Mouse (Mus musculus) midbrain, embryonic 15.5 days (tissue): ENCODE results near the gene Tnp2. TPM values are rescaled to one million over a fixed set of nuclear protein-coding genes. Genes with fewer than 3 reads are reported as not detected.
"Not testable (repeated sequence)": the region's sequence is repeated elsewhere in the genome, so short reads cannot be mapped to it uniquely, and the experiment has no call there.

Experiments
- ATAC-seq: fragments of 200-750 bp; cut with Nextera tagmentation; replicated peaks from 2 replicates; pipeline ENCODE4 v1.8.0; 2017; ENCODE audit warnings: moderate TSS enrichment
- H3K27ac ChIP-seq: fragments of 300-500 bp; sonication (generic); 2 replicates; pipeline ENCODE4 v1.5.1; 2015; ENCODE audit warnings: mild to moderate bottlenecking, inconsistent platforms
- H3K27me3 ChIP-seq: fragments of 300-500 bp; sonication (generic); replicated peaks from 2 replicates; pipeline ENCODE4 v1.6.1; 2015; ENCODE audit warnings: inconsistent platforms
- H3K36me3 ChIP-seq: fragments of 300-500 bp; sonication (generic); replicated peaks from 2 replicates; pipeline ENCODE4 v1.6.1; 2015; ENCODE audit warnings: inconsistent platforms
- H3K4me1 ChIP-seq: fragments of 300-500 bp; sonication (generic); 2 replicates; pipeline ENCODE4 v1.6.1; 2015; ENCODE audit warnings: inconsistent platforms
- H3K4me2 ChIP-seq: fragments of 300-500 bp; sonication (generic); 2 replicates; pipeline ENCODE4 v1.6.1; 2015; ENCODE audit warnings: inconsistent platforms, mild to moderate bottlenecking, moderate library complexity
- H3K4me3 ChIP-seq: fragments of 300-500 bp; sonication (generic); 2 replicates; pipeline ENCODE4 v1.5.1; 2015; ENCODE audit warnings: mild to moderate bottlenecking, inconsistent platforms
- H3K9ac ChIP-seq: fragments of 300-500 bp; sonication (generic); 2 replicates; pipeline ENCODE4 v1.6.1; 2015; ENCODE audit warnings: mild to moderate bottlenecking, inconsistent platforms
- H3K9me3 ChIP-seq: fragments of 300-500 bp; sonication (generic); 2 replicates; pipeline ENCODE4 v1.6.1; 2016; ENCODE audit warnings: inconsistent platforms
- WGBS: fragments of 180-500 bp; shearing (Covaris S2); methylation state at CpG from one replicate; pipeline ENCODE4 v1.1.7; 2015; ENCODE audit warnings: mixed read lengths; 5-methylcytosine and 5-hydroxymethylcytosine counted together
- polyA plus RNA-seq: library from polyadenylated mRNA; unstranded; fragments of >200 nt; fragmentation: Nextera tagmentation; extraction: Ambion mirVana; gene quantifications from 2 replicates; pipeline ENCODE4 v1.2.1, GENCODE M21; 2015

The Tnp2 gene
- polyA plus RNA-seq, 1 experiment from 2014 or later: not detected

DNA sequence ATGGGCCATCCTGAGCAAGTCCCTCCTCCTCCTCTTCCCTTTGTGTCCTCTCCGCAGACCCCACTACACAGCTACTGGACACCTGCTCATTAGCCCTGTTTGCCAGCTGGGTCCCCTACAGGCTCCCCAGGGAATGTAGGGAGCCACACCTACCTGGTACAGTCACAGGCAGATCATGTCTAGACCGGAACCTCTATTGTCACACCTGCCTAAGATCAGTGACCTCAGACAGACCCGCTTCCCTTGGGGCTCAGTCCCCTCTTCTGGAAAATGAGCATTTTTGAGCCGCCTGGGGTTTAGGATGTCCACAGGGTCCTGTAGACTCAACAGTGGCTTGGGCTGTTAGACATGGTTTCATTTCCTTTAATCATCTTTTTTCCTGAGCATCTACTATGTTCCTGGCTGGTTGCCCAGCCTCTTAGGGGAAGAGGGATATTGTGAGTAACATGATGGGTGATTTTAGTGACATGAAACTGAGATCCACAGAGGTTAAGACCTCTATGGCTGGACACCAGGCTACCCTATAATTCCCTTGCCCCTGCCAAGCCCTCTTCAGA is 30.2 kb upstream of the Tnp2 start:
- H3K9me3 ChIP-seq: no peaks in the 10 kb centered on the region
- H3K9ac ChIP-seq: no peak overlapping the region
- H3K4me2 ChIP-seq: no peak overlapping the region
- H3K4me3 ChIP-seq: no peak overlapping the region
- no peaks in the 10 kb centered on the region for H3K27me3 ChIP-seq
- no peak for ATAC-seq
- H3K36me3 ChIP-seq: no peaks in the 10 kb centered on the region
- no peak overlapping the region for H3K27ac ChIP-seq
- no peaks in the 10 kb centered on the region for H3K4me1 ChIP-seq
- WGBS: 90% methylated on average over 4 of the region's 4 CpGs

DNA sequence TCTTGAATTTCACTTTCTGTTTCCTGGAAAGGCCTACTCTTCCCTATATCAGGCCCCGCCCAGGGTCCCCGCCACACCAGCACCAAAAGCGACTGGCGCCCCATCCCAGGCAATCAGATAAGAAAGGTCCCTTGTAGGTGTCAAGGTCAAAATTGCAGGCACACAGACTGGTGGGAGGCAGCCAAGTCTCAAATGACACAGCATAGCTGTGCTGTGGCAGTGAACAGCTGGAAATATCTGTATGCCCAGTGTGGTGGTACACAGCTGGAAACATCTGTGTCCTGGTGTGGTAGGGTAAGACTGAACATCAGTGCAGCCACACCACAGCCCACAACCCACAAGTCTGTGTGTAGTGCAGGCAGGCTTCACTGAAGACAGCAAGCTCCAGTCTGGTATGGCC is 26.4 kb upstream of the Tnp2 start:
- Histone ChIP-seq H3K36me3 (no peaks in the 10 kb centered on the region), H3K4me1 (no peaks in the 10 kb centered on the region), H3K4me2 (no peak overlapping the region), H3K27ac (no peak overlapping the region), H3K9me3 (no peaks in the 10 kb centered on the region), H3K9ac (no peak overlapping the region), H3K27me3 (no peaks in the 10 kb centered on the region), H3K4me3 (no peak overlapping the region)
- WGBS: 89% methylated on average over 4 of the region's 4 CpGs
- ATAC-seq: no peak

DNA sequence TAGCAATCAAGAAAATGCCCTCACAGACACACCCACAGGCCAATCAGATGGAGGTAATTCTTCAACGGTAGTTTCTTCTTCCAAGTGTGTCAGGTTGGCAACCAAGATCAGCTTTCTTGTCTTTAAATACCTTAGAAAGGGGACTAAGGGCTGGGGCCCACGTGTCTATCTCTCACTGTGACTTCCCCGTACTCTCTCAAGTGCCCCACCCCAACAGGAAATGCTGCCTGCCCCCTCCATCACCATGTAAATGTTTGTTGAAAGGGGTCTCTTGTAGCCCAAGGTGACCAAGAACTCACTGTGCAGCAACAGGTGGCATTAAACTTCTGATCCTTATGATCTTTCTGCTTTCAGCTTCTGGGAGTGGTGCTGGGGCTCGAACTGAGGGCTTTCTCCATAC is 25.3 kb upstream of the Tnp2 start:
- Histone ChIP-seq H3K4me3 (no peak overlapping the region), H3K9me3 (no peaks in the 10 kb centered on the region), H3K36me3 (no peaks in the 10 kb centered on the region), H3K27me3 (no peaks in the 10 kb centered on the region), H3K9ac (no peak overlapping the region), H3K4me1 (no peaks in the 10 kb centered on the region), H3K4me2 (no peak overlapping the region), H3K27ac (no peak overlapping the region)
- WGBS: 77% methylated on average over 4 of the region's 4 CpGs
- no peak for ATAC-seq

DNA sequence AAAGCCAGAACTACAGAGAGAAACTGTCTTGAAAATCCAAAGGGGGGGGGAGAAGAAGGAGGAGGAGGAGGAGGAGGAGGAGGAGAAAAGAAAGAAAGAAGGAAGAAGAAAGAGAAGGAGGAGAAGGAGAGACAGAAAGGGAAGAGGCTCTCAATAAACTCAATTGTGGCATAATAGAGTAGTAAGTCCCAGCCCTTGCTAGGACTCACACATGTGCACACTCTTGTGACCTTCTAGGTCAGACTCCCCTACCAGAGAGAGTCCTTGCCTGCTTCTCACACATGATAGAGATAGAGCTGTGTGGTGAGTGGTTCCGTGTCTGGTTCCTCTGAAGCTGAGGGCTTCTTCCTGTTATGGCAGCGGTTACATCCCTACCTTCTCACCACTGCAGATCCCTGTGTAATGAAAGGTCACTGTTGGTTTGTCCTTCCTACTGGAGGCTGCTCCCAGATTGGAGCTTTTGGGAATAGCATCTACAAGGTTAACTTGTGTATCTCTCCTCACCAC is 24.5 kb upstream of the Tnp2 start, which contains the start of gene Gm11172:
Gm11172 (plus strand) TSS at position 51 of the 507 bp plus-strand sequence.
- Histone ChIP-seq H3K9ac (no peak within 1 kb of the TSS), H3K27ac (no peak within 1 kb of the TSS)
- WGBS: 91% methylated on average over 2 of the region's 2 CpGs

DNA sequence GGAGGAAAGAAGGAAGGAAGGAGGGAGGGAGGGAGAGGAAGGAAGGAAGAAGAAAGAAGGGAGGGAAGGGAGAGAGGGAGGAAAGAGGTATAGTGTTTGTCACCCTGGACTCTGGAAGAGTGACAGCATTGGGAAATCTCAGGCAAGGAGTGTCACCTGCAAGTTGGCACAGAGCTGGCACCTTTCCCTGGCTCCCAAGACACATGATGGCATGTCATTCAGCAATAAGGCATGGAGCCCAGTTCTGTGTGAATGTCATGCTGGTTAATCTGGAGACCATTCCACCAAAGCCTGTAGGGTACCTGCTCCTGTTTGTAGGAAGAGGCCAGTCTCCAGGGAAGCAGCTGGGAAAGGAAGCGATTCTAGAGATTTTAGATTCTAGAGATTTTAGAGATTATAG is 21.9 kb upstream of the Tnp2 start:
- H3K4me2 ChIP-seq: no peak overlapping the region
- no peaks in the 10 kb centered on the region for H3K4me1 ChIP-seq
- H3K4me3 ChIP-seq: no peak overlapping the region
- ATAC-seq: no peak
- no peaks in the 10 kb centered on the region for H3K36me3 ChIP-seq
- H3K27me3 ChIP-seq: no peaks in the 10 kb centered on the region
- no peaks in the 10 kb centered on the region for H3K9me3 ChIP-seq
- no peak overlapping the region for H3K27ac ChIP-seq
- WGBS: 100% methylated on average over 1 of the region's 1 CpGs
- no peak overlapping the region for H3K9ac ChIP-seq

More for the DNA sequence above, 24.5 kb upstream of the Tnp2 start, which contains the start of gene Gm11172:
- no peaks in the 10 kb centered on the region for H3K9me3 ChIP-seq
- ATAC-seq: no peak
- no peaks in the 10 kb centered on the region for H3K4me1 ChIP-seq
- H3K36me3 ChIP-seq: no peaks in the 10 kb centered on the region
- no peaks in the 10 kb centered on the region for H3K27me3 ChIP-seq
- H3K4me2 ChIP-seq: no peak within 1 kb of the TSS
- no peak within 1 kb of the TSS for H3K4me3 ChIP-seq

DNA sequence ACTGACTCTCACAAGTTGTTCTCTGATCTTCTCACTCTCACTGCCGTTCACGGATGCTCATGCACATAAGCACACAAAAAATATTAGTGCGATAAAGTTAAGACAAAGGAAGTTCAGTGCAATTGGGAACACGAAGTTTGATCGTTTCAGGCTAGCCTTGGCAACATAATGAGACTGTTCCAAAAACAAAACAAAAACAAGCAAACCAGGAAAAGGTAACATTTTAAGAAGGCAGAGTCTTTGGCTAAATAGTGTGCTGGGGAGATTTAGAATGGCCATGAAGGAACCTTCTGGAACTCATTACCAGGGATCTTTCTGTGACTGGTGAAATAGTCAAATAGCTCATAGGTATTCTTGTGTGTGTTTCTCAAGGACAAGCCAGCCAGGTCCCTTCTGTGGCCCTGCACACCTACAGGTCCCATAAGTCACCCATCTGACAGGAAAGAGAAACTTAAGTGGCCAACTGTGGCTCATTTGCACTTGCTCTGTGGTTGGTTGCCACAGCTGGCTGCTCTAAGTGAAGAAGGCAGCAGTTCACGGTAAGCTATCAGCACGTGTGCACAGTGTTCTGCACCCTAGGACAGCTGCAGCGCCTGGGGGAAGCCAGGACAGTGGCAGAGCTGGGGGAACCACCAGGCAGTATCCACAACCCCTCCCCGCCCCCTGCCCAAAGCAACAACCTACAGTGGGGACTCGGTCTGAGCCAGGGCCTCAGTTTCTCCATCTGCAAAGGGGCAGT is 17.5 kb upstream of the Tnp2 start, which contains the start of gene Prm1:
Prm1 (minus strand) TSS at position 51 of the 739 bp plus-strand sequence.
- no peak within 1 kb of the TSS for H3K9ac ChIP-seq
- ATAC-seq: no peak
- H3K4me2 ChIP-seq: no peak within 1 kb of the TSS
- no peaks in the 10 kb centered on the region for H3K27me3 ChIP-seq
- H3K36me3 ChIP-seq: no peaks in the 10 kb centered on the region
- no peaks in the 10 kb centered on the region for H3K9me3 ChIP-seq
- no peak within 1 kb of the TSS for H3K4me3 ChIP-seq
- no peaks in the 10 kb centered on the region for H3K4me1 ChIP-seq
- WGBS: 84% methylated on average over 10 of the region's 10 CpGs
- H3K27ac ChIP-seq: no peak within 1 kb of the TSS

DNA sequence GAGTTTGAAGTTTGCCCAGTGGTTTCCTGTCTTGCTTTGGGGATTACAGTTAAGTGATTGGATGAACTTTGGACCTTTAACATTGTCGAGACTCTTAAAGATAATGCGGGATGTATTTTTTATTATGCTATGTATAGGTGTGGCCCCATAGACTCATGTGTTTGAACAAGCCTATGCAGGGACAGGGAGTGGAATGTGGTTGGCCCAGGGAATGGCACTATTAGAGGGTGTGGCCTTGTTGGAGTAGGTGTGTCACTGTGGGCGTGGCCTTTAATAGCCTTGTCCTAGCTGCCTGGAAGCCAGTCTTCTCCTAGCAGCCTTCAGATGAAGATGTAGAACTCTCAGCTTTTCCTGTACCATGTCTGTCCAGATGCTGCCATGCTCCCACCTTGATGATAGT is 14.0 kb upstream of the Tnp2 start:
- not testable (repeated sequence) for H3K4me3 ChIP-seq, ATAC-seq, H3K9ac ChIP-seq, H3K4me2 ChIP-seq, H3K9me3 ChIP-seq, H3K27ac ChIP-seq, H3K27me3 ChIP-seq, H3K4me1 ChIP-seq, H3K36me3 ChIP-seq
- WGBS: 88% methylated on average over 3 of the region's 3 CpGs

DNA sequence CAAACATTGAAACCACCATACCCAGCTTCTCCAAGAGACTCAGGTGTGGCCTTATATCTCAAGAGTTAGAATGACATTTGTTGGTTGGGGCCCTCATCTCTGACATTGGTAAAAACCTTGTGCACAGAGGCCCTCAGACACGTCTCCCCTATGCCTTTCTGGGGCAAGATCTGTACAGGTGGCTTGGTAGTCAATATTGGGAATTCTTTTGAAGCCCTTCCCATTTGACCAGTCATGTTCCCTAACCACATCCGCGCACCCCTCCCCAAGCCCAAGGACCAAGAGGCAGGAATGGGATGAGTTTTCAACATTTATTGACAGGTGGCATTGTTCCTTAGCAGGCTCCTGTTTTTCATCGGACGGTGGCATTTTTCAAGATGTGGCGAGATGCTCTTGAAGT is 7.6 kb upstream of the Tnp2 start, which contains the start of gene Prm2:
Prm2 (minus strand) TSS at position 101 of the 400 bp plus-strand sequence.
- no peak for ATAC-seq
- WGBS: 85% methylated on average over 6 of the region's 6 CpGs
- no peaks in the 10 kb centered on the region for H3K4me1 ChIP-seq
- H3K9me3 ChIP-seq: no peaks in the 10 kb centered on the region
- H3K9ac ChIP-seq: no peak within 1 kb of the TSS
- no peak within 1 kb of the TSS for H3K4me3 ChIP-seq
- no peaks in the 10 kb centered on the region for H3K36me3 ChIP-seq
- no peaks in the 10 kb centered on the region for H3K27me3 ChIP-seq
- no peak within 1 kb of the TSS for H3K27ac ChIP-seq
- H3K4me2 ChIP-seq: no peak within 1 kb of the TSS

DNA sequence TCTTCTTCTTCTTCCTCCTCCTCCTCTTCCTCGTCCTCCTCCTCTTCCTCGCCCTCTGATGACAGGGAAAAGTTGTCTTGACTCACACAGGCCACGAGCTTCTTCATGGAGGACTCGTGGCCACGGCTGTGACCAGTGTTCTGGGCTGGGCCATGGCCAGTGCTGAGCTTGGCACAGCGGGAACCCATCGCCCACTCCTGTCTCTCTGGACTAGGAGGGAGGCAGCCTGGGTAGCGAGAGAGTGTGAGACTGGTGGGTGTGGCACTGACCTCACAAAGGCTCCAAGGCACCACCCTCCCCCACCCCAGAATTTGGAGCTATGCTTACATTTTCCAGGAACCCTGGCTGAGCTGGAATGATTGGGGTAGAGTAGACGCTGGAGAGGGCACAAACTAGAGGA is 2.2 kb upstream of the Tnp2 start, which contains the start of gene Prm3:
Prm3 (minus strand) TSS at position 213 of the 400 bp plus-strand sequence.
- Histone ChIP-seq H3K27me3 (no peaks in the 10 kb centered on the region), H3K27ac (no peak within 1 kb of the TSS), H3K9ac (no peak within 1 kb of the TSS), H3K9me3 (no peaks in the 10 kb centered on the region), H3K36me3 (no peaks in the 10 kb centered on the region), H3K4me2 (no peak within 1 kb of the TSS), H3K4me3 (no peak within 1 kb of the TSS), H3K4me1 (peaks cover 9% of the 10 kb centered on the region)
- 83% methylated on average over 9 of the region's 9 CpGs for WGBS
- ATAC-seq: no peak

DNA sequence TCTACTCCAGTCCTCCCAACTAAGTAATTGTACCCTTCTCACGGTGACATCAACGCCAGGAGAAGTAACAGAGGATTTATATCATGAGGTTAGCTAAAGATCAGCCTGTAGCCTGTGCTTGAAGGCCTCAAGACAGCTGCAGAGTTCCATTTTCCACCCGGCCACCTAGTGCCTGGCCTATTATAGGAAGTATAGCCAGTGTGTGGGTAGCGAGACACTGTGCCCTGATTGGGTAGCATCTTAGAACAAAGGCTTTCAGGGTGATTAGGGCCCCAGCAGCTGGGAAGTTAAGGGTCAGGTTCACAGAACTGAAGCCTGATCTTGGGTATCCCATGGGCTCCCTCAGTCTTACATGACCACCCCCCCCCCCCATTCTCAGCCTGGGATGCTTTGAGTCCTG is 406 bp upstream of the Tnp2 start:
- Histone ChIP-seq H3K9ac (no peak overlapping the region), H3K27me3 (no peaks in the 10 kb centered on the region), H3K36me3 (no peaks in the 10 kb centered on the region), H3K4me2 (no peak overlapping the region), H3K4me1 (peaks cover 19% of the 10 kb centered on the region), H3K9me3 (no peaks in the 10 kb centered on the region), H3K4me3 (no peak overlapping the region), H3K27ac (no peak overlapping the region)
- no peak for ATAC-seq
- WGBS: 64% methylated on average over 4 of the region's 4 CpGs

DNA sequence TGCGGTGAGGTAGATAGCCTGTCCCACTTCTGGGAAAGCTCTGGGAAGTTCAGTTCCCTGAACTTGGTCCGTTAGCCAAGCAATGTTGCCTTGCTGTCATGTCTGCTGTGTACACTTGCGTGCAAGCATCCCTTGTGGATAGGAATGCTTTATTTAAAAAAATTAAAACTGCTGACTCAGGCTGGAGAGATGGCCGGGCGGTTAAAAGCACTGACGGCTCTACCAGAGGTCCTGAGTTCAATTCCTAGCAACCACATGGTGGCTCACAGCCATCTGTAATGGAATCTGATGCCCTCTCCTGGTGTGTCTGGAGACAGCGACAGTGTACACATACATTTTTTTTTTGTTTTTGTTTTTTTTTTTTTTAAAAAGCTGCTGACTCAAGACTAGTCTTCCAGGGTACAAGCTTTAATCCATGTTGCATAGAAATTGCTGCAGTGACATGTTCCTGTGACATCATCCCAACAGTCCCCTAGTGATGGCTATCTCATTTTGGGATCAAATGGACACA is 857 bp downstream of the Tnp2 start:
- Histone ChIP-seq H3K36me3 (no peaks in the 10 kb centered on the region), H3K27ac (no peak overlapping the region), H3K9ac (no peak overlapping the region), H3K4me2 (no peak overlapping the region), H3K9me3 (no peaks in the 10 kb centered on the region), H3K4me3 (no peak overlapping the region), H3K27me3 (peaks cover 8% of the 10 kb centered on the region; the same call in 1 of the 2 replicates), H3K4me1 (peaks cover 30% of the 10 kb centered on the region)
- 83% methylated on average over 7 of the region's 7 CpGs for WGBS
- no peak for ATAC-seq

DNA sequence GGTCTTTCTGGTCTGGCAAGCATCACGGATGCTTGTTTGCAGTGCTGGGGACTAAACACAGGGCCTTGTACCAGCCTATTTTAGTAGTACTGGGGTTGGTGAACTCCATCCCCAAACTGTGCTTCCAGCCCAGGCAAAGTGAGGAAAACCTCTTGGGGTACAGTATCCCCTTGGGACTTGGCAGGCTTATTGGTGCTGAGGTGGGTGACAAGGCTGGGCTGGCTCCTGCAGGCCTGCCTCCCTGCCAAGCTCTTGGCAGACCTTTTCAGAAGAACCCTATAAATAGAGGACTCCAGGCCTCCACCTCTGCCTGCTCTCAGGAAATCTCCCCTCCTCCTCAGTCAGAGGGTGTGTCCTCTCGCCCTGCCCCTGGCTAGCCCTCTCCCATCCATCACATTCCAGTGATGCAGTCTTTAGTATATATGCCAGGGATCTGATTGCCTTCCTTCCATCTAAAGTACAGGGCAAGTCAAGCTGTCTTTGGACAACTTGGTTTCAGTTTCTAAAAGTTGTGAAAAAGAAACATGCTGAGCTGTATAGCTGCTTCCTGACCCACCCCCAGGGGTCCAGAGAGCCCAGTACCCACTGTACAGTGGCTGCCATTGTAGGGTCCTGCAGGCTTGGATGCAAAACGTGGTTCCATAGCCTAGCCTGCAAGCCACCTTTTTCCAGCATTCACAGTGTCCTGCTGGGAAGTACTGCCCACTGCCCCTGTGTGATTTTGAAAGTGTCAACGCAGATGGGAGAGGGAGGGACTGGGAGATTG is 1.5 kb downstream of the Tnp2 start:
- WGBS: 71% methylated on average over 4 of the region's 4 CpGs
- no peaks in the 10 kb centered on the region for H3K36me3 ChIP-seq
- no peak overlapping the region for H3K4me3 ChIP-seq
- H3K9me3 ChIP-seq: no peaks in the 10 kb centered on the region
- no peak for ATAC-seq
- peak overlapping the region; percentile 91 for H3K4me2 ChIP-seq
- H3K9ac ChIP-seq: no peak overlapping the region
- peaks cover 35% of the 10 kb centered on the region for H3K4me1 ChIP-seq
- H3K27me3 ChIP-seq: peaks cover 8% of the 10 kb centered on the region; the same call in 1 of the 2 replicates
- no peak overlapping the region for H3K27ac ChIP-seq
